Mouse (Mus musculus) kidney, embryonic 14.5 days (tissue): Measurements from ENCODE around the gene Bcor. TPM values are rescaled to one million over a fixed set of nuclear protein-coding genes. Genes with fewer than 3 reads are reported as not detected.

Experiments
- ATAC-seq: fragments of 200-750 bp; cut with Nextera tagmentation; 2 replicates; pipeline ENCODE4 v1.8.0; 2017; ENCODE audit warnings: moderate number of reproducible peaks, mild to moderate bottlenecking, moderate TSS enrichment, moderate library complexity; ENCODE audit not compliant: low FRiP score, low TSS enrichment
- H3K27ac ChIP-seq: fragments of 300-500 bp; sonication (generic); 2 replicates; pipeline ENCODE4 v1.5.1; 2014; ENCODE audit warnings: low read depth, mild to moderate bottlenecking, low read length, moderate library complexity, mixed read lengths
- H3K27me3 ChIP-seq: fragments of 300-500 bp; sonication (generic); 2 replicates; pipeline ENCODE4 v1.6.1; 2014; ENCODE audit warnings: mild to moderate bottlenecking, low read length; ENCODE audit not compliant: control insufficient read depth, insufficient read depth
- H3K36me3 ChIP-seq: fragments of 300-500 bp; sonication (generic); 2 replicates; pipeline ENCODE4 v1.6.1; 2014; ENCODE audit warnings: low read length, mixed read lengths; ENCODE audit not compliant: control insufficient read depth, insufficient read depth
- H3K4me1 ChIP-seq: fragments of 300-500 bp; sonication (generic); 2 replicates; pipeline ENCODE4 v1.6.1; 2014; ENCODE audit warnings: low read length, mixed read lengths; ENCODE audit not compliant: control insufficient read depth, insufficient read depth
- H3K4me2 ChIP-seq: fragments of 300-500 bp; sonication (generic); replicated peaks from 2 replicates; pipeline ENCODE4 v1.6.1; 2014; ENCODE audit warnings: low read depth, mild to moderate bottlenecking, low read length
- H3K4me3 ChIP-seq: fragments of 300-500 bp; sonication (generic); 2 replicates; pipeline ENCODE4 v1.5.1; 2014; ENCODE audit warnings: mild to moderate bottlenecking, low read length
- H3K9ac ChIP-seq: fragments of 300-500 bp; sonication (generic); 2 replicates; pipeline ENCODE4 v1.6.1; 2014; ENCODE audit warnings: low read depth, mild to moderate bottlenecking, low read length, moderate library complexity
- H3K9me3 ChIP-seq: fragments of 300-500 bp; sonication (generic); 2 replicates; pipeline ENCODE4 v1.6.1; 2016; ENCODE audit warnings: low read length; ENCODE audit not compliant: control insufficient read depth
- WGBS: fragments of 180-500 bp; shearing (Covaris S2); extraction: QIAGEN DNeasy Blood & Tissue Kit; methylation state at CpG from one replicate; pipeline ENCODE4 v1.1.7; 2014; 5-methylcytosine and 5-hydroxymethylcytosine counted together
- polyA plus RNA-seq: library from polyadenylated mRNA; unstranded; fragments of >200 nt; fragmentation: Nextera tagmentation; extraction: Ambion mirVana; gene quantifications from 2 replicates; pipeline ENCODE4 v1.2.1, GENCODE M21; 2014

Gene Bcor
- polyA plus RNA-seq, 1 experiment from 2014 or later: 24.1 TPM

DNA sequence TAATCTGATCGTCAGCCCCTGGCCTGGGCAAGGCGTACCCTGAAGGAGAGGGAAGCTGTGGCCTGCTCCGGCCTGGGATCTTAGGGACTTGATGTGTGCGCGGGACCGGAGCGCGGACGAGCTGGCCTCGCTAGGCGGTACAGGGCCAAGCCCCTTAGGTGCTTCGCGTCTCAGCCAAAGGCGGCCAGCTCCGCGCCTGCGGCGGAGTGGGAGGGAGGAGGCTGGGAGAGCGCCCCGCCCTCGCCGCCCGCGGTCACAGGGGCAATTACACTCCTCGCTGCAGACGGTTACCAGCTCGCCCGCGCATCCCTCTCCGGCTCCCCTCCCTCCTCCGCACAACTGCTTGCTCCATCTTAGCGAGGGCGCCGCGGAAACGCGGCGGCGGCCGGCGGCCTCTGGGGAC lies 161.2 kb downstream of the Bcor start:
- Histone ChIP-seq H3K4me2 (peak overlapping the region; percentile 48), H3K4me1 (peaks cover 14% of the 10 kb centered on the region; the same call in 1 of the 2 replicates), H3K9me3 (no peaks in the 10 kb centered on the region), H3K27me3 (peaks cover 27% of the 10 kb centered on the region; the same call in 1 of the 2 replicates), H3K36me3 (no peaks in the 10 kb centered on the region), H3K27ac (no peak overlapping the region; the same call in 1 of the 2 replicates), H3K4me3 (peak overlapping the region; percentile 27), H3K9ac (peak overlapping the region; percentile 45)
- WGBS: under 1% methylated on average over 34 of the region's 41 CpGs
- peak; percentile 89 for ATAC-seq

- Histone ChIP-seq H3K4me3 (no peak overlapping the region), H3K27me3 (peaks cover 24% of the 10 kb centered on the region; the same call in 1 of the 2 replicates)
- WGBS: 86% methylated on average over 2 of the region's 2 CpGs
These were observed 163.3 kb downstream of the Bcor start for GRCm38 (mm10) chrX:11996891-11997290.

GRCm38 (mm10) chrX:11996489-11996888 lies 163.7 kb downstream of the Bcor start:
- WGBS: 71% methylated on average over 8 of the region's 8 CpGs

More at GRCm38 (mm10) chrX:11996891-11997290, 163.3 kb downstream of the Bcor start:
- no peak for ATAC-seq
- Histone ChIP-seq H3K9ac (no peak overlapping the region), H3K4me2 (no peak overlapping the region), H3K36me3 (no peaks in the 10 kb centered on the region), H3K27ac (no peak overlapping the region), H3K9me3 (no peaks in the 10 kb centered on the region), H3K4me1 (0 out of 2 replicates have a peak, but pooled peaks cover 4% of the 10 kb centered on the region)

GRCm38 (mm10) chrX:11993641-11994419 lies 166.3 kb downstream of the Bcor start:
- Histone ChIP-seq H3K4me3 (no peak overlapping the region), H3K4me2 (no peak overlapping the region), H3K9me3 (no peaks in the 10 kb centered on the region), H3K9ac (no peak overlapping the region), H3K27ac (no peak overlapping the region), H3K36me3 (no peaks in the 10 kb centered on the region), H3K4me1 (0 out of 2 replicates have a peak, but pooled peaks cover 4% of the 10 kb centered on the region), H3K27me3 (peaks cover 7% of the 10 kb centered on the region; the same call in 1 of the 2 replicates)
- no peak for ATAC-seq
- 85% methylated on average over 5 of the region's 5 CpGs for WGBS

More at GRCm38 (mm10) chrX:11996489-11996888, 163.7 kb downstream of the Bcor start:
- Histone ChIP-seq H3K4me2 (no peak overlapping the region), H3K27me3 (peaks cover 23% of the 10 kb centered on the region; the same call in 1 of the 2 replicates), H3K9me3 (no peaks in the 10 kb centered on the region), H3K27ac (no peak overlapping the region), H3K4me3 (no peak overlapping the region), H3K4me1 (0 out of 2 replicates have a peak, but pooled peaks cover 4% of the 10 kb centered on the region), H3K9ac (no peak overlapping the region), H3K36me3 (no peaks in the 10 kb centered on the region)
- no peak for ATAC-seq

DNA sequence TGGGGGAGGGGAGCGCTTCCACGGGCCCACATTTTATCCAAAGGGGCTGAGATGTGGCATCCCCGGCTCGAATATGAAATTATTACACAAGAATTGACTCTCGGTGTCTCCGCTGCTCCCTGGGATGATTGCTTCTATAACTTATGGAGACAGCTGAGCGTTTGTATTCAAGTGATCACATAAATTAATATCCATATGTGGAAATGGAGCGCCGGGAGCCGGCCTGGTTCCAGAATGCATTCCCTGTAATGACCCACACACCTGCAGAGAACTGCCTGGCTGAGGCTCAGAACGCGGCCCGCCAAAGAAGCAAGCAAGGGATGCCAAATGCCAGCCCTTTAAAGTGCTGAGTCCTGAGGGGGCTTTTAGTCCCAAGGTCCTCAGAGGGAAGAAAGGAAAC lies 170.7 kb downstream of the Bcor start:
- Histone ChIP-seq H3K9me3 (no peaks in the 10 kb centered on the region), H3K4me1 (no peaks in the 10 kb centered on the region), H3K9ac (no peak overlapping the region), H3K27ac (no peak overlapping the region), H3K4me2 (no peak overlapping the region), H3K36me3 (no peaks in the 10 kb centered on the region), H3K4me3 (no peak overlapping the region), H3K27me3 (no peaks in the 10 kb centered on the region)
- ATAC-seq: no peak
- WGBS: 82% methylated on average over 13 of the region's 13 CpGs

DNA sequence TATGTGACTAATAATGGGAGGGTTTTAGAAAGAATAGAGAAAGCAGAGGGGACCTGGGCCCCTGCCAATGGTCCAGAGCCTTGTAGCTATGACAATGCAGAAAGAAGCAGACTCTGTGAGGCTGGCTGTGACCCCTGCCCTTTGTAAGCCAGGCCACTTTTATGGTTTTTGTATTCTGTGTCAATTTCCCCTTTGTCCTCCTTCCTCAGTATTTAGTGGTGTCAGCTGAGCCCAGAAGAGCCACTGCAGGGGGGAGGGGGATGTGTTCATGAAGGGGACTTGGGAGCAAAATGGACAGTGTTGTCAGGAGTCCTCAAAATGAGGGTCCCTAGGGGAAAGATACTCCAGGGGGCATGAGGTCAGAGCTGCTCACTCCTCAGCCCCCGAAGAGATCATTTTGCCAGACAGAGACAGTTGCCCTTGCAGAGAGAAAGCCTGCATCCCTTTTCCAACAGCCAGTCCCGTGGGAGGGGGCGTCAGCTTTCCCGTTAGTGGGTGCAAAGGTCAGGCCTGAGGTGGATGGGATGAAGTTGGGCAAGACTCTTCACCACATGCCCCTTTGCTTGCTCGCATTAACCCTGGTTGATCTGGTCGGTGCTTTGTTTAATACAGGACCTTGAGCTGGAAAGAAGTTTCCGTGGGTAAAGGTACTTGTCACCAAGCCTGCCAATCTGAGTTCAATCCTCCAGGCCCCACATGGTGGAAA lies 171.8 kb downstream of the Bcor start:
- no peak overlapping the region for H3K4me2 ChIP-seq
- no peak overlapping the region for H3K4me3 ChIP-seq
- H3K36me3 ChIP-seq: no peaks in the 10 kb centered on the region
- no peaks in the 10 kb centered on the region for H3K4me1 ChIP-seq
- ATAC-seq: no peak
- H3K9ac ChIP-seq: no peak overlapping the region
- H3K27ac ChIP-seq: no peak overlapping the region
- H3K27me3 ChIP-seq: no peaks in the 10 kb centered on the region
- WGBS: 61% methylated on average over 7 of the region's 7 CpGs
- H3K9me3 ChIP-seq: no peaks in the 10 kb centered on the region

DNA sequence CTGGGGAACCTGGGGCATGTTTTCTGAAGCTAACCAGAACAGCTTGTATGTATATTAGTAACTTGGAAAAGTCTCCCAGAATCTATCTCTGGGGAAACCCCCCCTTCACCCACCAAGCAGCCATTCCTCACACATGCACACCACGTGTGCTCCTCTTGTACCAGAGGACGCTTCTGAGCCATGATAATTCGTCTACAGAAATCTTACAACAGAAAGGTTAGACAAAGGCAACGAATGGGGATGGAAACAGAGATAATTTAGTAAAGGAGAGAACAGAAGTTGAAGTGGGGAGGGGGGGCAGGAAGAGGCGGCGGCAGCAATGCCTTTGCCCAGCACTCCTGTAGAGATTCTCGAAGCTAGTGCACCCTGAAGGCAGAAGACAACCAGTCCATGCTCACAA lies 172.6 kb downstream of the Bcor start:
- H3K9me3 ChIP-seq: no peaks in the 10 kb centered on the region
- H3K36me3 ChIP-seq: no peaks in the 10 kb centered on the region
- H3K4me3 ChIP-seq: no peak overlapping the region
- no peak for ATAC-seq
- WGBS: 77% methylated on average over 7 of the region's 7 CpGs
- H3K4me2 ChIP-seq: no peak overlapping the region
- H3K9ac ChIP-seq: no peak overlapping the region
- H3K27ac ChIP-seq: no peak overlapping the region
- no peaks in the 10 kb centered on the region for H3K4me1 ChIP-seq
- H3K27me3 ChIP-seq: no peaks in the 10 kb centered on the region
